Mouse (Mus musculus): ENCODE data around the gene Rbm8a2.
"Not testable (repeated sequence)": the region's sequence is repeated elsewhere in the genome, so short reads cannot be mapped to it uniquely, and the experiment has no call there.

The Rbm8a2 gene

DNA sequence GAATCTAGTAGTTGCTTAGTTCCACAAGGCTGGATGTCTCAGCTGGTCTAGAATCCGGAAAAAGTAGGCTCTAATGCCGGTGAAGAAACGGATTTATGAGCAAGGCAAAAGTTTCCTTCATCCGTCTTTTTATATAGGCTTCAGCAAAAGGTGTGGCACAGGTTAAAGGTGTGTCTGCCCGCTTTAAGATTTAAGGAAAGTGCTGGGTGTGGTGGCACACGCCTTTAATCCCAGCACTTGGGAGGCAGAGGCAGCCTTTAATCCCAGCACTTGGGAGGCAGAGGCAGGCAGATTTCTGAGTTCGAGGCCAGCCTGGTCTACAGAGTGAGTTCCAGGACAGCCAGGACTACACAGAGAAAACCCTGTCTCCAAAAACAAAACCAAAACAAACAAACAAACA, at the start of gene Rbm8a2:
TSS of gene Rbm8a2 (minus strand) at position 101 of the 400 bp plus-strand sequence.
- not testable (repeated sequence) for DNase-seq (ENCODE audit: low spot score in 2 of 2)

DNA sequence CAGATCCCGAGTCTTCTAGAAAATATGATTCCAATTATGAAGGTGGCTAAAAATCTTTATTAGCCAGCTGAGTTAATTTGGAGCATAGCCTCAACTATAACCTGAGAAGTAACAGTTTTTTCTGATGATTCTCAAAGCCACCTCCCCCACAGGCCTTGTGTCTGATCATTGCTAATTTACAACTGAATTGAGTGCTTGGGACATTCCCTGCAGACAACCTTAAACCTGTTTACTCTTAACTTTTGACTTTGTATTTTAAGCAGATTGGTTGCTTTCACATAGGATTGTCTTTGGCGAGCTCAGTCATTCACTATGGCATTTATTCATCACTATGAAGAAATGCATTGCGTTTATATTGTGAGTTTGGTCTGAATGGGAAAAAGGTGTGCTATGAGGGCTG, 49.5 kb upstream of the Rbm8a2 start:
- DNase-seq (ENCODE audit: low spot score in 2 of 2) = no peak

DNA sequence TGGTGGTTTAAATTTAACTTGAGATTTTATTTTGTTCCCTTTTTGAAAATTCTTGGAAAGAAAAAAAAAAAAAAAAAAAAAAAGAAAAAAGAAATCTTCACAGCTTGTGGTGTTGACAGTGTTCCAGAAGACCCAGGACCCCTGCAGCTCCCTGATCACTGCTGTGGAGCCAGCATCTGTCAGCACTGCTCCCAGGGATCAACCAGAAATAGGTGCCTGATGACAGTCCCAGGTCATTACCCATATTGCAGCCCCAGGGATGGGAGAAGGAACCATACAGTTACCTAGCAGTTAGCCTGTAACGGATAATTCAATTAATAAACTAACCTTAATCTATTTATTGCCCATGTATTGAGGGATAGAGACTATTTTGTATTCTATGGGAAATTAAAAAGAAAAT, 45.6 kb upstream of the Rbm8a2 start:
- no peak for DNase-seq (ENCODE audit: low spot score in 2 of 2)

DNA sequence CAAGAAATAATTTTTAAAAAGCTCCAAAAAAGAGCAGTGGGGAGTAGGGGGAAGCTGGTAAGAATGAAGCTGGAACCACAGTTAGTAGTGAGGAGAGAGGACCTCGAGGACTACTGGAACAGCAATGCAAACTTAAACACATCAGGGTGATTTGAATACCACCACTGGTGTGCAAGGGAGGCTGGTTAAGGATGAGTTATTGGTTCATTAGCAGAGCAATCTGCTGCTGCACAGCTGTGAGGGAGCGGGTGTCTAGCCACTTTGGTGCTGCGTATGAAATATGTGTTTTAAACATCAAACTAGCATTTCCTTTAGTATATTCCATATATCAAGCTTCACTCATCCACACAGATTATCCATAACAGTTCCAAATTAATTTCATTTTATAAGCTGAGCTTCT, 39.6 kb upstream of the Rbm8a2 start:
- DNase-seq (ENCODE audit: low spot score in 2 of 2) = no peak

DNA sequence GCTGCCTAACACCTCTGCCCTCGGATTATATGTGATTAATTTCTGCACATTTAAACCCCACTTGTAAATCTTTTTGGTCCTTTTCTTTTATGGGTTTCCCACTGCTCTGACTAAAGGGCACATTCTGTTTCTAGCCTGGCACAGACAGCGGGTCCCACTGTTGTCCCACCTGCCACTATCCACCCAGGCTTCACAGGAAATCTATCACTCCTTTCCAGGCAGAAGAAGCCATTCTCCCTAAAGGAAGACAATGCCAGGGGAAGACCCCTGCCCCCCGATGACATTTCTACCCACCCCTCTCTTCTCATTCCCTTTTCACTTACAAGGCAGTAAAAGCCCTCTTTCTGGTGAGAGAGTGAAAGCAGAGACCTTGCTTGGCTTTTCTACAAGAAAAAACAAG, 37.2 kb upstream of the Rbm8a2 start:
- no peak for DNase-seq (ENCODE audit: low spot score in 2 of 2)

DNA sequence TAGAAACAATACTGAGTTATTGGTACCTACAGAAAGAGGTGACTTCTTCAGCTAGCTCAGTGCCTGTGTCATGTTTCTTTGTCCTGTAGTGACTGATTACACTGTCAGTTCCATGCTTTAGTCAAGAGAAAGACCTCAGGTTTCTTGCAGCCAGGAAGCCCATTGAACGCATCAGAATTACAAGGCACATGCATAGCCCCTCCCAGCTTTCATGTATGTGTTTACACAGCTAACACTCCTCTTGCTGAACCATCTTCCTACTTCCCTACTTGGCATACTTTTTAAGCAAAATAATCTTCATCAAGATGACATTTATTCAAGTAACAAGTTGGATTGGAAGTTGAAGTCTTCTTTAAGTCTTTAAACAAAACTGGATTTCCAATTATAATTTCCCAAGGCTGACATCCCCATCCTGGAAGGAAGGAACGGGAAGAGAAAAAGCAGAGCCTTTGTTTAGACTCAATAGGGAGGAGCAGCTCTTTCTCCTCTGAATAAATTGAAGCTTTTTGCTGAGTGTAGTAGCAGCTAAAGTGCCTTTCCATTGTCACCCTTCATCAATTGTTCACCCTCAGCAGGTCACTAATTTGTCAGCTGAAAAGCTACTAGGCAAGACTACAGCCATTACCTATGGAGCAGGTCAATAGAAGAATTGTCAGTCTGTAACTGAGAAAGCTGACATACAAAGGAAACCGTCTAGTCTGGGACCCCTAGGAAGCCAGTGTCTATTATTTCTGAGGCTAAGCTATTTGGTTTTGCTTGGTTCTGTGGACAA, 34.8 kb upstream of the Rbm8a2 start:
- no peak for DNase-seq (ENCODE audit: low spot score in 2 of 2)

DNA sequence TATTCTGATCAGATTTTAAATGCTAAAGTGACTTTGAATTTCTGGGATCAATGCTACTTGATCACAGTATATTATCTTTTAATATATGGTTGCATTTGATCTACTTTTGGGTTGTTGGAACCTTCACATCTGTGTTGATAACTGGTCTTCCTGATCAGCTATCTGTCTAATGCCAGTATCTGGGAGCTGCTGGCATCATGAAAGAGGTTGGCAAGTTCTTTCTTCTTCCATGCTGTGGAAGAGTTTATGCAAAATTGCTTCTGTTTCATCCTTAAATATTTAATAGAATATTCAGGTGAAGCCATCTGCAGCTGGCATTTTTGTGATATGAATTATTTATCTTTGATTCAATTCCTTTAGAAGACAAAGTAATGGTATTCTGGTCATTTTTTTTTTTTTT, 32.6 kb upstream of the Rbm8a2 start:
- no peak for DNase-seq (ENCODE audit: low spot score in 2 of 2)

DNA sequence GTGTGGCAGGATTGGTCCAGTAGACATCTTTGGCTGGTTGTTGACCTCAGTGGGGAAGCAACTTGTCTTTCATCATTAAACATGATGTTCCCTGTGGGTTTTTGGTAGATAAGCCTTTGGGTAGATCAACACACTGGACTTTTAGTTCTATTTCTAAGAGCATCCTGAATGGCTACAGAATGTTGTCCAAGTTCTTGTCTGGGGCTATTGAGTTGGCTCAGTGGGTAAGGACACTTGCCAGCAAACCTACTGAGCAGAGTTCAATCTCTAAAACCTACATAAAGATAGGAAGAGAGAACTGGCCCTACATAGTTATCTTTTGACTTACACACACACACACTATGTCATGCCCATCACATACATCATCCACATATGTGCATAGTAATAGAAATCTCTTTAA, 32.2 kb upstream of the Rbm8a2 start:
- no peak for DNase-seq (ENCODE audit: low spot score in 2 of 2)

DNA sequence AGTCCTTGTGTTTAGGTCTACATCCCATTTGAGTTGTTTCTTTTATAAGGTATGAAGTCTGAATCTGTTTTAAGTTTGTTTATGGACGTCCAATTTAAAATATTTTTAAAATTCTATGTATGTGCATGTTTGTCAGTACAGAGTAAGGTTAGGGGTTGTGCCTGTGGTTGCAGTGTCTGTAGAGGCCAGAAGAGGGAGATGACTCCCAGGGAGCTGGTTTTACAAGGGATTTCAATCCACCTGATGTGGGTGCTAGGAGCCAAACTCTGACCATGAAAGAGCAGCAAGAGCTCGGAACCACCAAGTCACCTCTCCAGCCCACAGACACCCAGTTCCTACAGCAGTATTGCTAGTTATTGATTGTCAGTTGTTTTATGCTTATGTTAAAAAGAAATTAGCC, 29.5 kb upstream of the Rbm8a2 start:
- DNase-seq (ENCODE audit: low spot score in 2 of 2) = no peak

DNA sequence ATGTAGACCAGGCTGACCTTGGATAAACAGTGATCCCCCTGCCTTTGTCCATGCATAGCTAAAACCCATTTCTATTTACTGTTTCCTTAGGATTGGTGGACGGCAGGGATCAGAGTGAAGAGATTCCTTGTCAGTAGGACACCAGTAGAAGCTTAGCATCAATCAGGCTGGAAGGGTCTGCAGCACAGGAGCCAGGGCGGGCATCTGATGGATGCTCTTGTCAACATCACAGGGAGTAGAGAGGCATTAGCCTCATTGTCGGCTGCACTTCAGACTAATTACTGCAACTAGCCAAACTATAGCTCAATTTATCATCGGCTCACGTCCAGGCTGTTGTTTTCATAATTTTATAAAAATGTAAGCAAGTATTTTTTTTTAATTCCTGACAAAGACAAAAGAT, 21.7 kb upstream of the Rbm8a2 start:
- DNase-seq (ENCODE audit: low spot score in 2 of 2) = no peak

DNA sequence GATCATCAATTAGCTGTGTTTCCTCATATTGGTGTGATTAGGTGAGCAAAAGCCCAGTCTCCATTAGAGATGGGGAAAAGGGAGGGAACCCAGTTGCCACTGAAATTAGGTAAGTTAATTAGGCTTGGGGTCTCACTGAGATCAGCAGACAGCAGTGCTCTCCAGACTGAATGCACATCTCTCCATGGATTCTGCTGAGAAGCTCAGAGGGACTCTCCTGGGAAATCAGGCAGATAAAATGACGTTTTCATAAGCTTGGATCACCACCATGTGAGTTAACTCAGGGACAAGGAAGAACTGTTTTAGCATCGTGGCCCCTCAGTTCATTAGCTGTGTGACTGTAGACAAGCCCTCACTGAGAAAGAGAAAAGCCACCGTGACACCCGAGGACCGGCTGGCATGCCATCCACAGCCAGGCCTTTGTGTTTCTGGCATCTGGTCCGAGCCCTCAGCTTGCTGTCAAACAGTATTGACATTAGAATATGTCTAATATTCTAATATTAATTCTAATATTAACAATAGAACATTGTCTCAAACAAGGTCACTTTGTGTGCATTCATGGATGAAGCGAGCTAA, 18.2 kb upstream of the Rbm8a2 start:
- no peak for DNase-seq (ENCODE audit: low spot score in 2 of 2)

DNA sequence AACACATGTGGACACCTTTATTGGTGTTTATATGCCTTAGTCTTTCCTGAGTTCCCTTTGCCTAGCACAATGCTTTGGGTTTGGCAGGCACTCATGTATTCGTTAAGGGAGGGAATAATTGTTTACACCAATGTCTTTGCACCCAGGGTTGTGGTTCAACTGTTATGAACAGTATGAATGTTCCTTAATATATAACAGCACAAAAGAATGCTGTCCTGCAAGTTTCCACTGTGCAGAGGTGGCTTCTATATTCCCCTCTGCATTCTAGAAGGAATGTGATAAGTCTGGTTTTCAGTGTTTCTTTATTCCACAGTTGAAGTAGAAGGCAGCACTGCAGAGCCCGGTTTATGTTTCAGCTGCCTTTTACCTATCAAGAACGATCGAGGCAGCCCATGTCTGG, 10.0 kb upstream of the Rbm8a2 start:
- DNase-seq (ENCODE audit: low spot score in 2 of 2) = no peak

DNA sequence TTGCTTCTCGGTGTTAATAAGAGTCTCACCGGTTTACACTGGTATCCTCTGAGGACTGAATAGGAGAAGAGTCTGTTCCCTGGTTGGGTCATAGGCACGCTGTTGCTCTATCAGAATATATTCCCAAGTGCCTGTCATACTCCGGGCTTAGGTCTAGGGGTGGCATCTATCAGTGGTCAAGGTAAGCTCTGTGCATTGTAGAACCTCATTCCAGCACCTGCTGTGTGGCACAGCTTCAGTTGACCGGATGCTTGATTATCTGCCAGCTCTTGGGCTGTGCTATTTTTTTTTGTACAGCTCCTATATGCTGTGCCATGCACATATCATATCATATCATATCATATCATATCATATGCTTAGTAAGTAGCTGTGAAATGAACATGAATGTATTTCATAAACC, 9.5 kb upstream of the Rbm8a2 start:
- no peak for DNase-seq (ENCODE audit: low spot score in 2 of 2)

DNA sequence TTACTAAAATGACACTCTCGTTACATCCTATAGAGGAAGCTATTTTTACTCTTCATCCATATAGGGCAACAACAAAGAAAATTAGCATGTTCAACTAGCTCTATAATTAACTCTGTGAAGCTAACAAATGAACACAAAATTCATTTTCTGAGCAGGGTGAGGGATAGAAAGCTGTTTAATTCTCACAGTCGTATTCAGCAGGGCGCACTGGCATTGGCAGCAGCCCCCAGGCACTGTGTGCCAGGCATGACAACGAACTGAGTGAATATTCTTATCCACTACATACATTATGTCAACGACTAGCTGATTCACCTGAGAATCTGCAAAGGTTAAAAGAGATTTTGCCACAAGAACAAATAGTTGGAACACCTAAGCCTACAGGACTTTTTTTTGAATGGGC, 8.2 kb downstream of the Rbm8a2 start:
- no peak for DNase-seq (ENCODE audit: low spot score in 2 of 2)

DNA sequence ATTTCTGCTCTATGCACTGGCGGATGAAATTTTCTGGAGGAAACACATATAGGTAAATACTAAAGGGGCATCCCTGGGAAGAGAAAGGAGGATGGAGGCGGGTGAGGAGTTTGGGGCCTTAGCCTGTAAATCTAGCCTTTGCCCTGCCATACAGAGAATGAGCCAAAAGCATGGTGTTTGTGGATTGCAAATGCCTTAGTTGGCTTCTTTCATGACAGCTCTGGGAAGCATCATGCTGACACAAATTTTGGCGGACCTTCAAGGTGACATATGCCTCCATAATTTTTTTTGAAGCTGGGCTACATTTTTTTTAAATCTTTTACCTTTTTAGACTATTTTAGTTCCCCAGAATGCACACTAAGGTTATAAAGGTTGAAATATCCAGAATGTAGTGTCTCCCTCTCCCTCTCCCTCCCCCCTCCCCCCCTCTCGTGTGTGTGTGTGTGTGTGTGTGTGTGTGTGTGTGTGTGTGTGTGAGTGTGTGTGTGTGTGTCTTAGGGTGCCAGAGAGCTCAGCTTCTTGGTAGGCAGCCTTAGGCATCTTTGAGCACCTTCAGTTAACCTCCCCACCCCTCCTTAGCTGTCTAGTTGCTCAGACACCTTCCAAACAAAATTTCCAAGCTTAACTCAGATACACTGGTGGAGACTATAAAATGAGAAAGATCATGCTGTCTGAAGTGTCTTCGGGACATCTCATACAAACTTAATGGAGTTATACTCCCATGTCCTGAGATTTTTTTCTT, 11.7 kb downstream of the Rbm8a2 start:
- DNase-seq (ENCODE audit: low spot score in 2 of 2) = no peak

DNA sequence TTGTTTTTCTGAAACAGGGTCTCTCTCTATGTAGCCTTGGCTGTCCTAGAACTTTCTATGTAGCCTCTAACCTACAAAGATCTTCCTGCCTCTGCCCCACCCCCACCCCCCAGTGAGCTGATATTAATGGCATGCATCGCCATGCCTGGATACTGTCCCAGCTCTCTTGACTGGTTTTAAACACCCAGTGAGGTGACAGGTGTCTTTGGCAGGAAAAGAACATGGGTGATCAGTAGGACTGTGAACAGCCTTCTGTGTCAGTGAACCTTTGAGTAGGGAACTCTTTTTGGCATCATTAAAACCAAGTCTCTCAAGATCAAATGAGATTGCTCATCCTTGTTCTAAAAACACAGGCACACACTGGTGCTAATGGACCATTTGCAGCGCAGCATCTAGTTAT, 17.1 kb downstream of the Rbm8a2 start:
- no peak for DNase-seq (ENCODE audit: low spot score in 2 of 2)

DNA sequence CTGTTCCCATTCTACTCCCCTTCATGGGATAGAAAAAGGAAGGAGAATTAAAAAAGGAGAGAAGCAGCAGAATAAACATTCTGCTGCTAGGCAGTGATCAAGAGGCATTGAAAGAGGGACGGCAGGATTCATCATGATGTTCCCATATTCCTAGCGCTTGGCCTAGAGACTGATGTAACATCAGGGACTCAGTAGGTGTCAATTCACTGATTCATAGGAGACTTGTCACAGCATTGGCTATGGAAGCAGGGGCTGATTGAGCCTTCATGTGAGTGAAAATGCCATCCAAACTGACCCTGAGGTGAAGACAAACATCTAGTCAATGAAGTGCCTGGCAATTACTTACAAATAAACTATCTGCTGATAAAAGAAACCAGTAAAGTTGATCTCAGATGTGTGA, 28.1 kb downstream of the Rbm8a2 start:
- no peak for DNase-seq (ENCODE audit: low spot score in 2 of 2)

DNA sequence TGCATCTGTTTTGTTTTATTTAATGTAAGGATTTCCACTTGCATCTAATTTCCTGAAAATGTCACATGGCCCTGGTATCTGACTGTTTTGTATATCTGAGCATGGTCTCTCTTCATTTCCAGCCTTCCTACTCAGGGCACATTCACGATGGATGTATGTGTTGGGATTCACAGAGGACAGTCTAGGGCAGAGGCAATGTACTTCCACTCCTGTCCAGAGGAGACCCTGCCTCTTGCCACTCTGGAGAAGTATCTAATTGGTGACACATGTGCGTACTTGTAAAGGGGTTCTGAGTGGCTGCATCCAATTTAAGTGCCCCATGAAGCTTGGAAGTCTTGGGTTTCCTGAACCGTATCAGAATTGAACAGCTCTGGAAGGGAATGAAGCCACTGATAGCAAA, 28.5 kb downstream of the Rbm8a2 start:
- DNase-seq (ENCODE audit: low spot score in 2 of 2) = no peak

DNA sequence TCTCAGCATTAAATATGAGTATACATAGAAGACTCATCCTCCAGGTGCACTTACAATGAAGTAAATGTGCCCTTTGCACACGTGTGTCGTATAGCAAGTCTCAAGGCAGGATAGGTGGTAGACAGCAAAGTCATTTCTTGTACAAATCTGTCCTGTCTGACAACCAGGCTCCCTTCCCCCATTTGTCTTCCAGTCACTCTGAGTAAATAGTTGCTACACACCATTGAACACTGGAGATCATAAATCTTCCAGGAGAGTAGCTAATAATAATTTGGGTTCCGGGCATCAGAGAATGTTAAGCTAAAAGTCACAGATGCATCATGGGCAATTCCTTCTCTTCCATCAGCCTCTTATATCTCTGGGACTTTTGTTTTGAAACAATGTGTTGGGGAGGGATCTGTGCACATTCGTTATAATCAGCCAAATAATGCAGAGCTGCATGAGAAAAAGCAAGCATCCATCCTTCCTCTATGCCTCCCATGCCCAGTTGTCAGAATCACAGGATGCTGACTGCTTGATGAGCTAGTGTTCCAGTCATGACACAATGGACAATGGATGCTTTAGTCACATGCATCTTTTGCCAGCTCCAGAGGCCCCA, 32.1 kb downstream of the Rbm8a2 start:
- DNase-seq (ENCODE audit: low spot score in 2 of 2) = no peak

DNA sequence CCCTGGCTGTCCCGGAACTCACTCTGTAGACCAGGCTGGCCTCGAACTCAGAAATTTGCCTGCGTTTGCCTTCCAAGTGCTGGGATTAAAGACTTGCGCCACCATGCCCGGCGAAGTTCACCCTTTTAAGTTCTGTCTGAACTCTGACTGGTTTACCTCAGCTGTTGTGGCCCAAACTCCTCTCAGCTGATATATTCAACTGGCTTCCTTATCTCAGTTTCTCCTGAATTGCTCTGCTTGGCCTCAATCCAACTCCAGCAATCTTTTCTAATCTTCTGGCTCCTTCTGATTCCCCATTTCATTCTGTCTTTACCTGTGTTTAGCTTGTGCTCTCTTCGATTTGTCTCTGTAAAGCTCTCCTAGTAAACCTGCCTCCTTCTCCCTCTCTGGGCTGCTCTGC, 35.7 kb downstream of the Rbm8a2 start:
- no peak for DNase-seq (ENCODE audit: low spot score in 2 of 2)

DNA sequence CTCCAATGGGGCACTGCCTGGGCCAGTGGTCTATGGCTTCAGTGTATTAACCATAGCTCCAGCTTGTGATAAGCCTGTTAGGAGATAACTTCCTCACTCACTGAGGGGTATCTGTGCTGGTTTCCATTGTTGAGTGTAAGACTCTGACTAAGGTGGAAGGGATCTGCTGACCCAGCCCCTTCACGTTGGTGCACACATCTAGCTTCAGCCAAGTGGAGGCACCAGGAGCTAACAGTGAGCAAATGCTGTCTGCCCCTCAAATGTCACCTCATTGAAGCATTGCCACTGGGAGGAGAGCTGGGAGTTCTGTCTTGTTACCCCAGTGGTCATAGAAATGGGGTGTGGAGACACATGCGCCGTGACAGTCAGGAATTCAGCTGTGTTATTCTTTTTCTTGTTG, 40.2 kb downstream of the Rbm8a2 start:
- DNase-seq (ENCODE audit: low spot score in 2 of 2) = no peak

DNA sequence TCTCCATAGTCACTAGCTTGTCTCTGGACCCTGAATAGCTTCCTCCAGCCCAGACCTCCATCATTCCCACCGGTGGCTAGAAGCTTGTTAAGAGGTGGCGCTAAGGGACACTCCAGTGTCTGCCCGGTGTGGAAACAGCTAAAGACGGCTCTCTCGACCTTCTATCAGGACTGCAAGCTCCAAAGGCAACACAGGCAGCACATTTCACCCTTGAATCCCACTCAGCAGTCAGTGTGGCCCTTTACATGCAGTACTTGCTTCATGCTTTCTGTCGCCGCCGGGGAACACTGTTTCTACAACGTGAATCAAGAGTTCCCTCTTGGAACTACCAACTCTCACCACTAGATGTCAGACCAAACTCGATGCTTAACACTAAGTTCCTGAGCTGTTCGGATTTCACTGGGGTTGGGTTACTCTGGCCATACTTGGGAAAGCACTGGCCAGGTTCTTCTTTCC, 42.6 kb downstream of the Rbm8a2 start:
- peak; percentile 28 to 84 for DNase-seq (ENCODE audit: low spot score in 2 of 2)

DNA sequence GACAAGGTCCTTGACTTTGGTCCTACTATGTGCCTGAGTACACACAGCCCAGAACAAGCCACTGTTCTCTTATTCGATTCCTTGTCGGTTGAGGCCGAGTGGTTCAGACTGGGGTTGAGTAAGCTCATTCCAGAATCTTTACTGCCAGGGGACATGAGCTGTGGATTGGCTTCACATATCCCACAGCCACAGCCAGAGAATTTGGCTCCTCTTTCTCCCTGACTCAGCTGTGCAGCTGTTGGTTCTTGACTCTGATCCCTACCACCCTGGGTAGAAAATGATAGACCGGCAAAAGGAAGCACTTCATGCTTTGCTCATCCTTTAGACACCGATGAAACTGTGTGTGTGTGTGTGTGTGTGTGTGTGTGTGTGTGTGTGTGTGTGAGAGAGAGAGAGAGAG, 47.5 kb downstream of the Rbm8a2 start:
- no peak for DNase-seq (ENCODE audit: low spot score in 2 of 2)

Measured in left cerebral cortex, adult 9 months (tissue).